ENCODE assay signal across 25 mouse cellular contexts in genomic region chr11:23818745-23819144, GRCm38 (mm10). TPM values are rescaled to one million over a fixed set of nuclear protein-coding genes. Genes with fewer than 3 reads are reported as not detected.
DNase-seq lines count a peak whose midpoint lies in the region; ATAC-seq and TF ChIP-seq lines count a peak whose summit lies in the region.
"Had no signal": no experiment of that assay in that cellular context is flagged by ENCODE, and none has a peak within 500 bp of the region (broad histone marks: within the 10 kb centered on the region; RNA-seq: fewer than 3 reads in every experiment).

No protein-coding gene starts in this region.

- H3K4me3 ChIP-seq in G1E (ENCODE audit: low read depth, low read length) = no peak overlapping the region
- no peak overlapping the region for H3K4me3 ChIP-seq in layer of hippocampus, adult 2 months
- H3K4me3 ChIP-seq: embryonic facial prominence, embryonic 12.5 days; heart, embryonic 15.5 days; hindbrain, embryonic 15.5 days; limb, embryonic 13.5 days; liver, embryonic 12.5 days; neural tube, embryonic 13.5 days had no signal

- H3K27me3 ChIP-seq in G1E (ENCODE audit: insufficient read depth, low read length) = no peaks in the 10 kb centered on the region
- H3K27me3 ChIP-seq: embryonic facial prominence, embryonic 12.5 days; heart, embryonic 15.5 days; hindbrain, embryonic 15.5 days; limb, embryonic 13.5 days; liver, embryonic 12.5 days; neural tube, embryonic 13.5 days had no signal

- no peak for TF ChIP-seq CTCF in G1E (IDR thresholded peaks at IDR 0.05; ENCODE audit: low read depth, low read length)
- TF ChIP-seq CTCF in layer of hippocampus, adult 2 months (conservative IDR thresholded peaks at IDR 0.05) = no peak

- peak; percentile 24 to 37 for DNase-seq in spleen, postnatal 36 days (ENCODE audit: low spot score in 2 of 2)
- DNase-seq in spleen, postnatal 14 days (ENCODE audit: low spot score in 2 of 2) = no peak
- no peak for DNase-seq in G1E (ENCODE audit: low spot score)
- no peak for DNase-seq in cerebellum, postnatal 10 days
- no peak for DNase-seq in lung, adult 18-20 months
- no peak for DNase-seq in layer of hippocampus, adult 2 months (ENCODE audit: low spot score in 2 of 2)
- DNase-seq: cerebellum, adult 11 months; cerebellum, adult 9-11 months; gastrocnemius, postnatal 36 days; heart, postnatal 36 days; kidney, postnatal 36 days; lung, adult 2 months; lung, postnatal 14 days; midbrain, embryonic 14.5 days; right cerebral cortex, adult 18-20 months; right cerebral cortex, postnatal 4 days; thymus, postnatal 36 days had no signal

- no peaks in the 10 kb centered on the region for H3K9me3 ChIP-seq in G1E (replicated peaks)
- H3K9me3 ChIP-seq: embryonic facial prominence, embryonic 12.5 days; heart, embryonic 15.5 days; hindbrain, embryonic 15.5 days; limb, embryonic 13.5 days; liver, embryonic 12.5 days had no signal

- ATAC-seq in G1E (ENCODE audit: extremely low read depth, insufficient number of reproducible peaks, low FRiP score, poor library complexity, severe bottlenecking) = 0 out of 2 replicates have a peak, but pooled peaks have one; percentile 8
- ATAC-seq in inflammation-experienced regulatory T-cells, adult 6 months = peak; percentile 54
- ATAC-seq: intestine, embryonic 16.5 days; liver, embryonic 12.5 days had no signal

- no peak overlapping the region for H3K27ac ChIP-seq in layer of hippocampus, adult 2 months
- H3K27ac ChIP-seq: embryonic facial prominence, embryonic 12.5 days; heart, embryonic 15.5 days; hindbrain, embryonic 15.5 days; limb, embryonic 13.5 days; liver, embryonic 12.5 days; neural tube, embryonic 13.5 days had no signal

- H3K36me3 ChIP-seq in G1E (replicated peaks) = no peaks in the 10 kb centered on the region
- H3K36me3 ChIP-seq: embryonic facial prominence, embryonic 12.5 days; heart, embryonic 15.5 days; hindbrain, embryonic 15.5 days; limb, embryonic 13.5 days; liver, embryonic 12.5 days; neural tube, embryonic 13.5 days had no signal

- peaks cover 4% of the 10 kb centered on the region; the same call in 1 of the 2 replicates for H3K4me1 ChIP-seq in G1E (ENCODE audit: insufficient read depth, low read depth, low read length)
- H3K4me1 ChIP-seq: embryonic facial prominence, embryonic 12.5 days; heart, embryonic 15.5 days; hindbrain, embryonic 15.5 days; limb, embryonic 13.5 days; liver, embryonic 12.5 days; neural tube, embryonic 13.5 days had no signal

RNA-seq across cellular contexts. Expression of gene Rel, which starts 48.0 kb away (rescaled TPM):
- total RNA-seq in G1E (2014; fragmentation: Nextera tagmentation) (18.0 and 20.5 TPM in 2 replicates), G1E (2017) (5.8 and 7.4 TPM in 2 replicates)
- 0.52 and 0.60 TPM in 2 replicates for polyA plus RNA-seq in G1E (2012)
- polyA plus RNA-seq in inflammation-experienced regulatory T-cells, adult 6 months (2017; shearing (Covaris generic)) = 10 to 100 TPM; 19.6 to 33.6 (median 22.1) TPM
- total RNA-seq in layer of hippocampus, adult 2 months (2021) = 1 to 10 TPM; 2.7 to 2.9 TPM

Comparison
In these comparisons a context has a peak if more than half of its experiments do, and no peak if none do; other contexts are left out.
1. DNase-seq: peak in spleen, postnatal 36 days (2 of 2); none in spleen, postnatal 14 days (0 of 2), G1E (single experiment), cerebellum, postnatal 10 days (0 of 2), lung, adult 18-20 months (0 of 2) and layer of hippocampus, adult 2 months (0 of 2).